Mouse (Mus musculus) CH12F3 (cell line): Measurements from ENCODE around the gene Pcsk5.
"Not testable (repeated sequence)": the region's sequence is repeated elsewhere in the genome, so short reads cannot be mapped to it uniquely, and the experiment has no call there.

Experiments
- in situ Hi-C: fragments of 300-500 bp; cut with MboI; formaldehyde crosslinking; loops from 2 replicates; pipeline ENCODE4 v1.14.3; 2020; ENCODE audit warnings: low sequenced_read_pairs

The Pcsk5 gene

GRCm38 (mm10) chr19:17489041-17489865, 348.2 kb downstream of the Pcsk5 start:
- in situ Hi-C loops: no loop called here

- in situ Hi-C loops: no loop called here
Observed at GRCm38 (mm10) chr19:17482126-17482790, 355.2 kb downstream of the Pcsk5 start.

GRCm38 (mm10) chr19:17479471-17479870, 358.0 kb downstream of the Pcsk5 start:
- in situ Hi-C loops: no loop called here

GRCm38 (mm10) chr19:17476021-17476420, 361.4 kb downstream of the Pcsk5 start:
- in situ Hi-C loops: no loop called here

GRCm38 (mm10) chr19:17473138-17473537, 364.3 kb downstream of the Pcsk5 start:
- in situ Hi-C loops: not testable (repeated sequence)

GRCm38 (mm10) chr19:17471861-17472260, 365.6 kb downstream of the Pcsk5 start:
- in situ Hi-C loops: no loop called here

- in situ Hi-C loops: no loop called here
Observed at GRCm38 (mm10) chr19:17471196-17471595, 366.2 kb downstream of the Pcsk5 start.

- in situ Hi-C loops: no loop called here
Observed at GRCm38 (mm10) chr19:17467556-17468211, 369.7 kb downstream of the Pcsk5 start.

- in situ Hi-C loops: no loop called here
Observed at GRCm38 (mm10) chr19:17452001-17452400, 385.4 kb downstream of the Pcsk5 start.

- in situ Hi-C loops: no loop called here
Observed at GRCm38 (mm10) chr19:17443581-17443980, 393.9 kb downstream of the Pcsk5 start.

GRCm38 (mm10) chr19:17439476-17440189, 397.8 kb downstream of the Pcsk5 start:
- in situ Hi-C loops: no loop called here

- in situ Hi-C loops: no loop called here
Observed at GRCm38 (mm10) chr19:17436651-17437050, 400.8 kb downstream of the Pcsk5 start.

GRCm38 (mm10) chr19:17428561-17428914, 408.9 kb downstream of the Pcsk5 start:
- in situ Hi-C loops: no loop called here

GRCm38 (mm10) chr19:17427824-17428560, 409.4 kb downstream of the Pcsk5 start:
- in situ Hi-C loops: no loop called here

GRCm38 (mm10) chr19:17423306-17423705, 414.1 kb downstream of the Pcsk5 start:
- in situ Hi-C loops: no loop called here

- in situ Hi-C loops: no loop called here
Observed at GRCm38 (mm10) chr19:17417855-17418254, 419.6 kb downstream of the Pcsk5 start.

GRCm38 (mm10) chr19:17412915-17413459, 424.4 kb downstream of the Pcsk5 start:
- in situ Hi-C loops: no loop called here

- in situ Hi-C loops: no loop called here
Observed at GRCm38 (mm10) chr19:17410465-17411065, 426.9 kb downstream of the Pcsk5 start.

GRCm38 (mm10) chr19:17409351-17409750, 428.1 kb downstream of the Pcsk5 start:
- in situ Hi-C loops: no loop called here

- in situ Hi-C loops: no loop called here
Observed at GRCm38 (mm10) chr19:17408591-17408990, 428.8 kb downstream of the Pcsk5 start.
